Mouse (Mus musculus): Measurements from ENCODE around the gene Gm13089.
"Not testable (repeated sequence)": the region's sequence is repeated elsewhere in the genome, so short reads cannot be mapped to it uniquely, and the experiment has no call there.

Gm13089 gene

GRCm38 (mm10) chr4:143702611-143703010, at the start of gene Gm13089:
Gm13089 (minus strand) TSS chr4:143702711.
- no peak for DNase-seq

GRCm38 (mm10) chr4:143719155-143719554, 16.6 kb upstream of the Gm13089 start, which contains the start of gene Gm13078:
Gm13078 (plus strand) TSS chr4:143719455.
- DNase-seq = no peak

GRCm38 (mm10) chr4:143657146-143657545, 45.4 kb downstream of the Gm13089 start, which contains the start of gene Gm13088:
Gm13088 (minus strand) TSS chr4:143657246.
- DNase-seq = not testable (repeated sequence)
